Mouse (Mus musculus) embryo, embryonic 10 days (tissue): ENCODE measurements around the gene AL732309.1.
A peak's percentile ranks its signal among the peaks of the same experiment; 100 is the strongest.

Experiments
- DNase-seq: peaks from one replicate; pipeline ENCODE4 v3.0.0-alpha.2; 2015; ENCODE audit warnings: low spot score

Gene AL732309.1

GRCm38 (mm10) chr2:25246183-25247072 lies at the start of gene AL732309.1:
AL732309.1 (minus strand) TSS chr2:25246863.
- DNase-seq: no peak

- DNase-seq: no peak
Observed at GRCm38 (mm10) chr2:25293706-25294105, 47.0 kb upstream of the AL732309.1 start.

- DNase-seq: peak; percentile 77
Observed at GRCm38 (mm10) chr2:25292856-25293255, 46.2 kb upstream of the AL732309.1 start.

- no peak for DNase-seq
Observed at GRCm38 (mm10) chr2:25292054-25292544, 45.4 kb upstream of the AL732309.1 start.

- DNase-seq: no peak
Observed at GRCm38 (mm10) chr2:25291184-25292053, 44.8 kb upstream of the AL732309.1 start.

GRCm38 (mm10) chr2:25290816-25291130 lies 44.1 kb upstream of the AL732309.1 start:
- no peak for DNase-seq

- DNase-seq: no peak
Observed at GRCm38 (mm10) chr2:25290101-25290815, 43.6 kb upstream of the AL732309.1 start.

GRCm38 (mm10) chr2:25289651-25290050 lies 43.0 kb upstream of the AL732309.1 start, which contains the start of gene Lrrc26:
Lrrc26 (plus strand) TSS chr2:25289915.
- no peak for DNase-seq

GRCm38 (mm10) chr2:25288734-25289345 lies 42.2 kb upstream of the AL732309.1 start:
- DNase-seq: no peak

GRCm38 (mm10) chr2:25287927-25288649 lies 41.4 kb upstream of the AL732309.1 start, which contains the start of gene Tmem210:
Tmem210 (plus strand) TSS chr2:25288145.
- DNase-seq: no peak

GRCm38 (mm10) chr2:25286837-25287636 lies 40.4 kb upstream of the AL732309.1 start:
- no peak for DNase-seq

- DNase-seq: no peak
Observed at GRCm38 (mm10) chr2:25286314-25286713, 39.7 kb upstream of the AL732309.1 start.

GRCm38 (mm10) chr2:25285551-25285950 lies 38.9 kb upstream of the AL732309.1 start:
- no peak for DNase-seq

GRCm38 (mm10) chr2:25278928-25279882 lies 32.5 kb upstream of the AL732309.1 start:
- DNase-seq: peak; percentile 84

- no peak for DNase-seq
Observed at GRCm38 (mm10) chr2:25273010-25273409, 26.3 kb upstream of the AL732309.1 start.

- DNase-seq: no peak
Observed at GRCm38 (mm10) chr2:25272515-25272914, 25.9 kb upstream of the AL732309.1 start.

- peak; percentile 100 for DNase-seq
Observed at GRCm38 (mm10) chr2:25271827-25272511, 25.3 kb upstream of the AL732309.1 start, which contains the start of the genes Ssna1 and Anapc2. Ssna1 (minus strand) TSS chr2:25272438. Anapc2 (plus strand) TSS chr2:25272478.

- DNase-seq: no peak
Observed at GRCm38 (mm10) chr2:25267746-25268309, 21.2 kb upstream of the AL732309.1 start.
